Mouse (Mus musculus): Measurements from ENCODE around the gene Fam122a. TPM values are rescaled to one million over a fixed set of nuclear protein-coding genes. Genes with fewer than 3 reads are reported as not detected.

Fam122a gene
- polyA plus RNA-seq, 1 experiment = 20.3 TPM

DNA sequence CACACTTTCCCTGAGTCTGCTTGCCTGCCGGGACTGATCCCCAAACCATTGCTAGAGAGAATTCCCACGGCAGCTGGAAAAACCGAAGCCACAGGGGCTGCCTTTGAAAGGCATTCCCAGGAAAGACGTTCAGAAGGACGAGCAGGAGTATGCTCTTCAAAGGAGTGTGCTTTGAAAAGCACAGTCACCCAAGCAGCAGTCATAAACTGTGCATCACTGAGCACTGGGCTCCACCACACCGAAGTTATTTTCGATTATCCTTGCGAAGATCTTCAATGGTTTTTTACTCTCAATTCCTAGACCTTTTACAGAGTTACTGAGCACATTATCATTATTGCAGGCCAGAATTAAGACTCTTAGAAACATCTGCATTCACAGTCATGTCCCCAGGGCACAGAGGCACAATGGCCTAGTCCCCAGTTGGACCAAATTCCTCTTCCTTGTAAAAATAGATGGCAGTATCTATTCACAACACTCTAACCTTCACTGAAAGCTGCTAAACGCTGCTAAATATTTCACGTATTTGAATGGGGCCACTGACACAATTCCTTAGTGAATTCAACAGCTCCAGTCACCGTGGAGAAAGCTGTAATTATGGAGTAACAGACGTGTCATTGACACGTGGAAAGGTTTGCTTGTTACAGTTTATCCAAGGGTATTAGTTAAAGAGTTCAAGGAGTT lies 31.1 kb upstream of the Fam122a start:
- DNase-seq (ENCODE audit: low read depth in 1 of 2, low spot score in 2 of 2) = no peak
- 94% methylated on average over 13 of the region's 13 CpGs for WGBS
- no peaks in the 10 kb centered on the region for H3K27me3 ChIP-seq (ENCODE audit: control insufficient read depth, insufficient read depth, low read length)
- TF ChIP-seq POLR2A (IDR thresholded peaks at IDR 0.05; ENCODE audit: low read depth, low read length) (no peak), CTCF (IDR thresholded peaks at IDR 0.05; ENCODE audit: extremely low read depth, insufficient read depth, insufficient read length, insufficient replicate concordance) (no peak)
- no peak overlapping the region for H3K27ac ChIP-seq (ENCODE audit: insufficient read depth, low read length)
- no peaks in the 10 kb centered on the region for H3K4me1 ChIP-seq (ENCODE audit: control insufficient read depth, insufficient read depth, insufficient read length)
- no peaks in the 10 kb centered on the region for H3K36me3 ChIP-seq (ENCODE audit: control insufficient read depth, insufficient read depth, low read length)
- no peak overlapping the region for H3K4me3 ChIP-seq (ENCODE audit: extremely low read depth, insufficient read depth, insufficient read length)

DNA sequence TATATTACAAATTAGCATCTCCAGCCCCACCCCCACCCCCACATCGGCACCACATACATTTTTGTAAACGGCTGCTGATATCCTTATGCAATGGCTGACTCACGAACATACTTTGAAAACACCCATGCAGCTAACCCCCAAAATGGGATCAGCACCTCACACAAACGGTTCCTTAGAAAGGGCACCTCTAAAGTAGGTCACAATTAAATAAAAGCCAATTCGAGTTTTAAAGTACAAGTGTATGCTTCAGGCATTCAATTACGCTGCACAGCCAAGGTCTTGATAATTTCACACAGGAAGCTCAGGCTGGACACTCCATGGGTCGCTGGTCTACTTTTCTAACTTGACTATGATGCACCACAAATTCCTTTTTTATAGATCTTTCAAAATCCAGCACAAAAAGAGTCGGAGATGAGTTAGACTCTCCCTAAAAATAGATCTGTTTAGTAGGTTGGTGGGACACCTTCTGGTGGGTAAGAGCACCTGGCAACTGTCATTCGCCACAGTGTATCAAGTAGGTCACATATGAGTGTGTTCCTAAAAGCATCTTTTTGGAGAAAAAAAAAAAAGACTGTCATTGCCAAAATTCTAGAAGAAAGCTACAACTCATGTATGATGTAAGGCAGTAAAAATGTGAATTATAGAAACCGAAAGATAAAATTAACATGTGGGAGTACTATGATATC lies 25.7 kb upstream of the Fam122a start:
- no peak for DNase-seq (ENCODE audit: low read depth in 1 of 2, low spot score in 2 of 2)
- Histone ChIP-seq H3K4me1 (ENCODE audit: control insufficient read depth, insufficient read depth, insufficient read length) (no peaks in the 10 kb centered on the region), H3K4me3 (ENCODE audit: extremely low read depth, insufficient read depth, insufficient read length) (no peak overlapping the region), H3K27ac (ENCODE audit: insufficient read depth, low read length) (no peak overlapping the region), H3K36me3 (ENCODE audit: control insufficient read depth, insufficient read depth, low read length) (no peaks in the 10 kb centered on the region), H3K27me3 (ENCODE audit: control insufficient read depth, insufficient read depth, low read length) (no peaks in the 10 kb centered on the region)
- 84% methylated on average over 10 of the region's 10 CpGs for WGBS
- TF ChIP-seq CTCF (IDR thresholded peaks at IDR 0.05; ENCODE audit: extremely low read depth, insufficient read depth, insufficient read length, insufficient replicate concordance) (no peak), POLR2A (IDR thresholded peaks at IDR 0.05; ENCODE audit: low read depth, low read length) (no peak)

DNA sequence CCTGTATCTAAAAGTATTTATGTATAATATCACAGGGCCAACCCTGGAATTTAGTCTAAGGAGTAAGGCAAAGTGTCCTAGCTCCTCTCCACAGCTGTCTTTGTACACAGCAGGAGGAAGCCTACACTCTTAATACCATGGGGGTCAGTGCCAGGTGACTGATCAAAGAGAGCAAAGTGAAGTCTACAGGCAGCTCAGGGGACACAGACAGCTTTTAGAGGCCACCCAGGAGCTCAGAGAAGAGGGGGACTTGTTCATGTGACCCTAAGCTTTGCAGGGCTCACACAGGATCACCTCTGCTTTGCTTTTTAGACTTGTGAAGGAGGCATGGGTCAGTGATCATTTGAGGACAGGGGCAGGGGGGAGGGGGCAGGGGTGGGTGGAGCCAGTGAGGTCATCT lies 24.4 kb upstream of the Fam122a start:
- Histone ChIP-seq H3K4me3 (ENCODE audit: extremely low read depth, insufficient read depth, insufficient read length) (no peak overlapping the region), H3K27me3 (ENCODE audit: control insufficient read depth, insufficient read depth, low read length) (no peaks in the 10 kb centered on the region), H3K27ac (ENCODE audit: insufficient read depth, low read length) (no peak overlapping the region), H3K36me3 (ENCODE audit: control insufficient read depth, insufficient read depth, low read length) (no peaks in the 10 kb centered on the region), H3K4me1 (ENCODE audit: control insufficient read depth, insufficient read depth, insufficient read length) (no peaks in the 10 kb centered on the region)
- no peak for DNase-seq (ENCODE audit: low read depth in 1 of 2, low spot score in 2 of 2)
- TF ChIP-seq CTCF (IDR thresholded peaks at IDR 0.05; ENCODE audit: extremely low read depth, insufficient read depth, insufficient read length, insufficient replicate concordance) (no peak), POLR2A (IDR thresholded peaks at IDR 0.05; ENCODE audit: low read depth, low read length) (no peak)

DNA sequence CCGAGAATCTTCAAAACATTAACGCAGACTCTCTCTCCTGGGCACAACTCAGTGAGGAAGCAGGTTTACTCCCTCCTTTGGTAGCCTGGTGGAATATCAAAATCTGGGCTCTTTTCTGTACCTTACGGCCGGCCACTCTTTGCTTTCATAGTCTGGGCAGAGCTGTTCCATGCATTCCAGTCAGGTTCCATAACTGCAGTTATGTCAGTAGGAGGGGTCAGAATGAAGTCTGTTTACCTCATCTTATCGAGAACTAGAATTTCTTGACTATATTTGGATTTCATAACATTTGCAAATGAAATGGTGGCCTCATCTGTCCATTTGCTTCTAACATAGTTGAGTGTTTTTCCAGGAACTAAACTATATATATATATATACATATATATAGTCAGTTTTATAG lies 23.3 kb upstream of the Fam122a start:
- no peaks in the 10 kb centered on the region for H3K4me1 ChIP-seq (ENCODE audit: control insufficient read depth, insufficient read depth, insufficient read length)
- no peak overlapping the region for H3K27ac ChIP-seq (ENCODE audit: insufficient read depth, low read length)
- no peak for DNase-seq (ENCODE audit: low read depth in 1 of 2, low spot score in 2 of 2)
- no peak for TF ChIP-seq CTCF (IDR thresholded peaks at IDR 0.05; ENCODE audit: extremely low read depth, insufficient read depth, insufficient read length, insufficient replicate concordance)
- no peak for TF ChIP-seq POLR2A (IDR thresholded peaks at IDR 0.05; ENCODE audit: low read depth, low read length)
- H3K4me3 ChIP-seq (ENCODE audit: extremely low read depth, insufficient read depth, insufficient read length) = no peak overlapping the region
- no peaks in the 10 kb centered on the region for H3K27me3 ChIP-seq (ENCODE audit: control insufficient read depth, insufficient read depth, low read length)
- whole genome bisulfite sequencing = 63% methylated on average over 5 of the region's 5 CpGs
- H3K36me3 ChIP-seq (ENCODE audit: control insufficient read depth, insufficient read depth, low read length) = no peaks in the 10 kb centered on the region

GRCm38 (mm10) chr19:24499291-24499690 lies 22.1 kb upstream of the Fam122a start:
- no peak for DNase-seq (ENCODE audit: low read depth in 1 of 2, low spot score in 2 of 2)
- H3K27ac ChIP-seq (ENCODE audit: insufficient read depth, low read length) = no peak overlapping the region
- 89% methylated on average over 3 of the region's 3 CpGs for WGBS
- H3K36me3 ChIP-seq (ENCODE audit: control insufficient read depth, insufficient read depth, low read length) = no peaks in the 10 kb centered on the region
- H3K27me3 ChIP-seq (ENCODE audit: control insufficient read depth, insufficient read depth, low read length) = no peaks in the 10 kb centered on the region
- no peak overlapping the region for H3K4me3 ChIP-seq (ENCODE audit: extremely low read depth, insufficient read depth, insufficient read length)
- no peaks in the 10 kb centered on the region for H3K4me1 ChIP-seq (ENCODE audit: control insufficient read depth, insufficient read depth, insufficient read length)
- TF ChIP-seq CTCF (IDR thresholded peaks at IDR 0.05; ENCODE audit: extremely low read depth, insufficient read depth, insufficient read length, insufficient replicate concordance) (no peak), POLR2A (IDR thresholded peaks at IDR 0.05; ENCODE audit: low read depth, low read length) (no peak)

GRCm38 (mm10) chr19:24493887-24494286 lies 16.7 kb upstream of the Fam122a start:
- H3K27ac ChIP-seq (ENCODE audit: insufficient read depth, low read length) = no peak overlapping the region
- no peak for TF ChIP-seq CTCF (IDR thresholded peaks at IDR 0.05; ENCODE audit: extremely low read depth, insufficient read depth, insufficient read length, insufficient replicate concordance)
- TF ChIP-seq POLR2A (IDR thresholded peaks at IDR 0.05; ENCODE audit: low read depth, low read length) = no peak
- DNase-seq (ENCODE audit: low read depth in 1 of 2, low spot score in 2 of 2) = no peak
- no peaks in the 10 kb centered on the region for H3K27me3 ChIP-seq (ENCODE audit: control insufficient read depth, insufficient read depth, low read length)
- no peaks in the 10 kb centered on the region for H3K36me3 ChIP-seq (ENCODE audit: control insufficient read depth, insufficient read depth, low read length)
- no peak overlapping the region for H3K4me3 ChIP-seq (ENCODE audit: extremely low read depth, insufficient read depth, insufficient read length)
- WGBS = 57% methylated on average over 4 of the region's 4 CpGs
- H3K4me1 ChIP-seq (ENCODE audit: control insufficient read depth, insufficient read depth, insufficient read length) = no peaks in the 10 kb centered on the region

DNA sequence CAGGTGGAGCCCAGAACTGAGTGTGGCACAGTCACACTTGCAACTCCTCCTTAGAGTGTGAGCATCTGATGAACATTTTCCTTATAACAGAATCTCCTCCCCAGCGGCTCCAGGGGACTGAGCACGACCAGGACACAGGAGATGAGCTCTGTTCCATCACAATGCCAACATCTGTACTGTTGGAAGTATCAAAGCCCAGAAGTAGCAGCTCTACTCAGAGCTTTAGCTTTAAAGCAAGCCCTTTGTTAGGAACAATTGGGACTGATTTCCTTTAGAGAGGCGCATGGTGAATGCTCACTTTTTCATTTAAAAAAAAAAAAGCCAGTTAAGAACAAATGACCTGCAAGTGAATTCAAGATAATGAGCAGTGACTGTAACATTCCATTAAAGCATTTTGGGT lies 14.7 kb upstream of the Fam122a start:
- DNase-seq (ENCODE audit: low read depth in 1 of 2, low spot score in 2 of 2) = no peak
- Histone ChIP-seq H3K4me3 (ENCODE audit: extremely low read depth, insufficient read depth, insufficient read length) (no peak overlapping the region), H3K27me3 (ENCODE audit: control insufficient read depth, insufficient read depth, low read length) (no peaks in the 10 kb centered on the region), H3K27ac (ENCODE audit: insufficient read depth, low read length) (no peak overlapping the region), H3K36me3 (ENCODE audit: control insufficient read depth, insufficient read depth, low read length) (no peaks in the 10 kb centered on the region), H3K4me1 (ENCODE audit: control insufficient read depth, insufficient read depth, insufficient read length) (no peaks in the 10 kb centered on the region)
- WGBS = 95% methylated on average over 3 of the region's 3 CpGs
- TF ChIP-seq CTCF (IDR thresholded peaks at IDR 0.05; ENCODE audit: extremely low read depth, insufficient read depth, insufficient read length, insufficient replicate concordance) (no peak), POLR2A (IDR thresholded peaks at IDR 0.05; ENCODE audit: low read depth, low read length) (no peak)
